Mouse (Mus musculus): ENCODE measurements around the gene Celf2. TPM values are rescaled to one million over a fixed set of nuclear protein-coding genes. Genes with fewer than 3 reads are reported as not detected.
"Not testable (repeated sequence)": the region's sequence is repeated elsewhere in the genome, so short reads cannot be mapped to it uniquely, and the experiment has no call there.

The Celf2 gene
- polyA plus RNA-seq, 1 experiment from 2014 or later: 11.2 TPM

GRCm38 (mm10) chr2:6582711-6583110 is 926.7 kb downstream of the Celf2 start:
- no peaks in the 10 kb centered on the region for H3K36me3 ChIP-seq (replicated peaks)
- no peaks in the 10 kb centered on the region for H3K27me3 ChIP-seq
- no peaks in the 10 kb centered on the region for H3K4me1 ChIP-seq (replicated peaks)
- H3K9ac ChIP-seq: no peak overlapping the region
- no peak overlapping the region for H3K4me3 ChIP-seq (replicated peaks)
- no peak overlapping the region for H3K4me2 ChIP-seq
- H3K27ac ChIP-seq (replicated peaks): no peak overlapping the region
- ATAC-seq (ENCODE audit: insufficient read depth): no peak
- no peaks in the 10 kb centered on the region for H3K9me3 ChIP-seq (replicated peaks)

- Histone ChIP-seq H3K27me3 (no peaks in the 10 kb centered on the region), H3K27ac (replicated peaks) (no peak overlapping the region)
- WGBS (ENCODE audit: insufficient replicate concordance): 62% methylated on average over 5 of the region's 5 CpGs
These were observed 929.3 kb downstream of the Celf2 start for GRCm38 (mm10) chr2:6580066-6580465.

DNA sequence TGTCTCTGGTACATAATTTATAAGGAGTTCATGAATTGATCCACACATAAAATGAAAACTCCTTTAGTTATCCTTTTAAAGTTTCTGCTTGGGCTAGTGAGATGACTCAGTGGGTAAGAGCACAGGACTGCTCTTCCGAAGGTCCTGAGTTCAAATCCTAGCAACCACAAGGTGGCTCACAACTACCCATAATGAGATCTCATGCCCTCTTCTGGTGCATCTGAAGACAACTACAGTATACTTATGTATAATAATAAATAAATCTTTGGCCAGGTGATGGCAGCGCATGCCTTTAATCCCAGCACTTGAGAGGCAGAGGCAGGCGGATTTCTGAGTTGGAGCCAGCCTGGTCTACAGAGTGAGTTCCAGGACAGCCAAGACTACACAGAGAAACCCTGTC is 934.0 kb downstream of the Celf2 start:
- H3K36me3 ChIP-seq (replicated peaks); H3K4me3 ChIP-seq (replicated peaks); H3K27me3 ChIP-seq; H3K9ac ChIP-seq; H3K27ac ChIP-seq (replicated peaks); H3K4me2 ChIP-seq; H3K9me3 ChIP-seq (replicated peaks); ATAC-seq (ENCODE audit: insufficient read depth); H3K4me1 ChIP-seq (replicated peaks): not testable (repeated sequence)
- WGBS (ENCODE audit: insufficient replicate concordance): 69% methylated on average over 3 of the region's 3 CpGs

More at GRCm38 (mm10) chr2:6580066-6580465, 929.3 kb downstream of the Celf2 start:
- Histone ChIP-seq H3K4me1 (replicated peaks) (no peaks in the 10 kb centered on the region), H3K9ac (no peak overlapping the region), H3K36me3 (replicated peaks) (no peaks in the 10 kb centered on the region), H3K9me3 (replicated peaks) (no peaks in the 10 kb centered on the region), H3K4me3 (replicated peaks) (no peak overlapping the region), H3K4me2 (no peak overlapping the region)
- ATAC-seq (ENCODE audit: insufficient read depth): no peak

- H3K4me2 ChIP-seq: no peak overlapping the region
- no peaks in the 10 kb centered on the region for H3K4me1 ChIP-seq (replicated peaks)
- no peak overlapping the region for H3K9ac ChIP-seq
- no peaks in the 10 kb centered on the region for H3K9me3 ChIP-seq (replicated peaks)
- 44% methylated on average over 2 of the region's 2 CpGs for WGBS (ENCODE audit: insufficient replicate concordance)
- H3K4me3 ChIP-seq (replicated peaks): no peak overlapping the region
- no peak for ATAC-seq (ENCODE audit: insufficient read depth)
- no peak overlapping the region for H3K27ac ChIP-seq (replicated peaks)
- H3K27me3 ChIP-seq: no peaks in the 10 kb centered on the region
- no peaks in the 10 kb centered on the region for H3K36me3 ChIP-seq (replicated peaks)
These were observed 935.7 kb downstream of the Celf2 start for GRCm38 (mm10) chr2:6573640-6574039.

DNA sequence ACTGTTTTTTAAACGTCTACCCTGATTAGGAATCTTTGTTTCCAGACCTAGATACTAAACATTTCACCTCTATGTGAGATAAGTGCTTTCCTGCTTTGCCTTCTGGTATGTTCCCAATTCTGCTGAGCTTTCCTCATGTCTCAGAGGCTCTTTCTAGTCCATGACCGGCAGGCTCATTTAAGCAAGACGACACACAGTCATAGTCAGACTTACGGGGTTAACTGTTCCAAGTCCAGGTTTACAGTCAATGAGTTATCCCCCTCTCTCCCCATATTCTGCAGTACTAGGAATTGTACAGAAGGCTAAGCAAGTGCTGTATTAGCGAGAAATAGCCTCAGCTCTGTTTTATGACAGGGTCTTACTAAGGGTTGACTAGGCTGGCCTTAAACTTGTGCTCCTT is 936.4 kb downstream of the Celf2 start:
- Histone ChIP-seq H3K9me3 (replicated peaks) (no peaks in the 10 kb centered on the region), H3K4me3 (replicated peaks) (no peak overlapping the region), H3K27me3 (no peaks in the 10 kb centered on the region), H3K27ac (replicated peaks) (no peak overlapping the region), H3K4me1 (replicated peaks) (no peaks in the 10 kb centered on the region), H3K9ac (no peak overlapping the region), H3K36me3 (replicated peaks) (no peaks in the 10 kb centered on the region), H3K4me2 (no peak overlapping the region)
- 51% methylated on average over 5 of the region's 5 CpGs for WGBS (ENCODE audit: insufficient replicate concordance)
- no peak for ATAC-seq (ENCODE audit: insufficient read depth)

DNA sequence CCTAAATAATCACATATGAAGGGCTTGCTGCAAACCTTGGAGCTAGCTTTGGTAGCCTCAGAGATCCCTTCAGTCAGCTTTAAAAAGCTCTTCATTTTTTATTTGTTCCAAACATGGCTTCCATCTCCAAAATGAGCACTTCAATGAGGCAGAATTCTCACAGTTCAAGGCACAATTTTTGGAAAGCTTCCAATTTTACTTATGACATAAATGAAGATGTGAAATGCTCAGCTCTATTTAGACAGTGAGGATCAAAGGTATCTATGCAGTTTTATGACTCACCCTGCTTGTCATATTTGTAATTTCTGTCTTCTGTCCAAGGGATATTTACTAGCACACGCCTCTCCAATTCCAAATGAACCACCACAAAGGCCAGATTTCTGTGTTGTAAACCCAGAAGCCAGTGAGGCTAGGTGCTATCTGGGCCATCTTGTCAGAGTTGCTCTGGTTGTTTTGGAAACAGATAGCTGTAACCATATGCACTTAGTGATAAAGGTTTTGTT is 940.3 kb downstream of the Celf2 start:
- Histone ChIP-seq H3K9me3 (replicated peaks) (no peaks in the 10 kb centered on the region), H3K4me1 (replicated peaks) (no peaks in the 10 kb centered on the region), H3K9ac (no peak overlapping the region), H3K27ac (replicated peaks) (no peak overlapping the region), H3K36me3 (replicated peaks) (no peaks in the 10 kb centered on the region), H3K4me2 (no peak overlapping the region), H3K4me3 (replicated peaks) (no peak overlapping the region), H3K27me3 (no peaks in the 10 kb centered on the region)
- ATAC-seq (ENCODE audit: insufficient read depth): no peak
- WGBS (ENCODE audit: insufficient replicate concordance): 51% methylated on average over 1 of the region's 1 CpGs

DNA sequence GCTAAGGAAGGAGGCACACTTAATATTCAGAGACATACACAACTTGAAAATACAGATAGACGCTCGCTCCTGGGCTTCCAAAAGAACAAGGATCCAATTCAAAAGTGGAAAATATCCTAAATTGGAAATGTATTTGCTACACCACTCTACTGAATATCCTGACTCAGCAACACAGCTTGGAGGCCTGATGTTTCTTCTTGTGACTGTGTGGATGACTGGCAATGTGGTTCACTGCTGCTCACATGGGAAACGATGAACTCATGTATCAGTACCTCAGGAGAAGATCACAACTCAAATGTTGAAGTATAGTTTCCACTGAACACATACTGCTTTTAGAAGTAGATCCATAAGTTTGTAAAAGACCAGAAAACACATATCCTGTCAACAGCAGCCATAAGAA is 944.2 kb downstream of the Celf2 start:
- H3K27me3 ChIP-seq: no peaks in the 10 kb centered on the region
- whole genome bisulfite sequencing (ENCODE audit: insufficient replicate concordance): 65% methylated on average over 3 of the region's 3 CpGs
- no peak for ATAC-seq (ENCODE audit: insufficient read depth)

DNA sequence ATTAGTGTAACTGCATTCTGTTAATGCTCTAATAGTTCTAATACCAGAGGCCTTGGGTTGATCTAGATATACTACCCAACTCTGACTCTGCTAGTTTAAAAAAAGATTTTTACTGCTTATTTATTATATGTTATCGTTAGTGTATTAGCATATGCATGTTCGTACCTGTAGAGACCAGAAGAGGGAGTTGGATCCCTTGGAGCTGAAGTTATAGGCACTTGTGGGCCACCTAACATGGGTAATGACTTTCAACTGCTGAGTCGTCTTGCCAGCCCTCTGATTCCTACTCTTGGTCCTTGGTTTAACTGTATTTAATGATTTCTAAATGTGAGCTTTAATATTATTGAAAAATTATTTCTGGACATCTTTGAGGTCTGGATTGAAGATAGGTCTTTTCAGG is 948.0 kb downstream of the Celf2 start:
- Histone ChIP-seq H3K4me2 (no peak overlapping the region), H3K27me3 (no peaks in the 10 kb centered on the region), H3K9ac (no peak overlapping the region), H3K27ac (replicated peaks) (no peak overlapping the region), H3K4me1 (replicated peaks) (no peaks in the 10 kb centered on the region), H3K9me3 (replicated peaks) (no peaks in the 10 kb centered on the region), H3K36me3 (replicated peaks) (no peaks in the 10 kb centered on the region), H3K4me3 (replicated peaks) (no peak overlapping the region)
- 61% methylated on average over 3 of the region's 3 CpGs for WGBS (ENCODE audit: insufficient replicate concordance)
- no peak for ATAC-seq (ENCODE audit: insufficient read depth)

More for the DNA sequence above, 944.2 kb downstream of the Celf2 start:
- H3K4me1 ChIP-seq (replicated peaks): no peaks in the 10 kb centered on the region
- no peaks in the 10 kb centered on the region for H3K36me3 ChIP-seq (replicated peaks)
- H3K4me3 ChIP-seq (replicated peaks): no peak overlapping the region
- H3K27ac ChIP-seq (replicated peaks): no peak overlapping the region
- no peak overlapping the region for H3K4me2 ChIP-seq
- no peak overlapping the region for H3K9ac ChIP-seq
- no peaks in the 10 kb centered on the region for H3K9me3 ChIP-seq (replicated peaks)

GRCm38 (mm10) chr2:6560802-6561201 is 948.6 kb downstream of the Celf2 start:
- no peaks in the 10 kb centered on the region for H3K27me3 ChIP-seq

GRCm38 (mm10) chr2:6559581-6559980 is 949.8 kb downstream of the Celf2 start:
- Histone ChIP-seq H3K4me3 (replicated peaks) (no peak overlapping the region), H3K9ac (no peak overlapping the region), H3K27ac (replicated peaks) (no peak overlapping the region), H3K36me3 (replicated peaks) (no peaks in the 10 kb centered on the region), H3K27me3 (no peaks in the 10 kb centered on the region), H3K4me2 (no peak overlapping the region), H3K9me3 (replicated peaks) (no peaks in the 10 kb centered on the region), H3K4me1 (replicated peaks) (no peaks in the 10 kb centered on the region)
- WGBS (ENCODE audit: insufficient replicate concordance): 71% methylated on average over 2 of the region's 2 CpGs
- no peak for ATAC-seq (ENCODE audit: insufficient read depth)

More at GRCm38 (mm10) chr2:6560802-6561201, 948.6 kb downstream of the Celf2 start:
- WGBS (ENCODE audit: insufficient replicate concordance): 82% methylated on average over 3 of the region's 3 CpGs
- no peak for ATAC-seq (ENCODE audit: insufficient read depth)
- Histone ChIP-seq H3K4me2 (no peak overlapping the region), H3K4me1 (replicated peaks) (no peaks in the 10 kb centered on the region), H3K36me3 (replicated peaks) (no peaks in the 10 kb centered on the region), H3K9me3 (replicated peaks) (no peaks in the 10 kb centered on the region), H3K4me3 (replicated peaks) (no peak overlapping the region), H3K9ac (no peak overlapping the region), H3K27ac (replicated peaks) (no peak overlapping the region)

DNA sequence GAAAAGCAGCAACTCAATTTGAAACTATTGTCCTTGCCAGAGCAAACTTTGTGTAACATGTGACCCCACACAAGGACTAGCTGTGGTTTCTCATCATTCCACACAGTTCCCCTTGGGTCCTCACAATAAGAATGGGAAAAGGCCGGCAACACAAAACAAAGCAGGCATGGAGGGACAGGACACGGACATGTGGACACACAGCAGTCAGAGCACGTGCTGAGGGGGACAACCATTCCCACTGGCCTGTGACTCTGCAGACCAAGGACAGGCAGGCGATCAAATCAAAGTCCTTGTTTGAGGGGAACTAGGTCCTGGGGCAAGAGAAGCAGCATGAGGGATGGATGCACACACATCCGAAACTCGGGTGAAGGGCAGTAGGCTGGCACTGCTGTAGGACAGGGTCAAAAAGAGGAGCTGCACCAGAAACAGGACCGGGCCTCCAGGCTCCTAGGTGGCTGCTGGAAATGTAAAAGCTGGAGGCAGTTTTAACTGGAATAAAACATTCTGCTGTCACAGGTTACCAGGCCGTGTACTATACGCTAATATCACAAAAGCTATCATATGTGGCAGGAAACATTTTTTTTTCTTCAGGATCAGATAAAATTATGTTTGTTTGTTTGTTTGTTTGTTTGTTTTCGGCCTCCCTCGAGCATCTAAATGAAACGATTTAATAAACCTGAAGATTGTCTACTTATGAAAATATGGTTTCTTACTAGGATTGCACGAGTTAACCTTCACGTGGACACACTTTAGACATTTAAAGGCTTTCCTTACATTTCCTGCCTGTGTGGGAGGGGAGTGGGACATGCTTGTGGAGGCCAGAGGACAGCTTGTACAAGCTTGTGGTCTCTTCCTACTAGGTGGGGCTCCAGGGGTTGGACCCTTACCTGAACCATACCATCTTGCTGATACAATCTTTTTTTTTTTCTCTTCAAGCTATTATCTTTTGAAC is 950.8 kb downstream of the Celf2 start:
- Histone ChIP-seq H3K36me3 (replicated peaks) (no peaks in the 10 kb centered on the region), H3K9ac (no peak overlapping the region), H3K4me2 (no peak overlapping the region), H3K4me3 (replicated peaks) (no peak overlapping the region), H3K4me1 (replicated peaks) (no peaks in the 10 kb centered on the region), H3K27me3 (no peaks in the 10 kb centered on the region), H3K9me3 (replicated peaks) (no peaks in the 10 kb centered on the region), H3K27ac (replicated peaks) (no peak overlapping the region)
- 68% methylated on average over 14 of the region's 14 CpGs for WGBS (ENCODE audit: insufficient replicate concordance)
- ATAC-seq (ENCODE audit: insufficient read depth): no peak

Measured in liver, embryonic 15.5 days (tissue).